Mouse (Mus musculus): ENCODE measurements around the gene Tmem88.
"Not testable (repeated sequence)": the region's sequence is repeated elsewhere in the genome, so short reads cannot be mapped to it uniquely, and the experiment has no call there.

Tmem88 gene

DNA sequence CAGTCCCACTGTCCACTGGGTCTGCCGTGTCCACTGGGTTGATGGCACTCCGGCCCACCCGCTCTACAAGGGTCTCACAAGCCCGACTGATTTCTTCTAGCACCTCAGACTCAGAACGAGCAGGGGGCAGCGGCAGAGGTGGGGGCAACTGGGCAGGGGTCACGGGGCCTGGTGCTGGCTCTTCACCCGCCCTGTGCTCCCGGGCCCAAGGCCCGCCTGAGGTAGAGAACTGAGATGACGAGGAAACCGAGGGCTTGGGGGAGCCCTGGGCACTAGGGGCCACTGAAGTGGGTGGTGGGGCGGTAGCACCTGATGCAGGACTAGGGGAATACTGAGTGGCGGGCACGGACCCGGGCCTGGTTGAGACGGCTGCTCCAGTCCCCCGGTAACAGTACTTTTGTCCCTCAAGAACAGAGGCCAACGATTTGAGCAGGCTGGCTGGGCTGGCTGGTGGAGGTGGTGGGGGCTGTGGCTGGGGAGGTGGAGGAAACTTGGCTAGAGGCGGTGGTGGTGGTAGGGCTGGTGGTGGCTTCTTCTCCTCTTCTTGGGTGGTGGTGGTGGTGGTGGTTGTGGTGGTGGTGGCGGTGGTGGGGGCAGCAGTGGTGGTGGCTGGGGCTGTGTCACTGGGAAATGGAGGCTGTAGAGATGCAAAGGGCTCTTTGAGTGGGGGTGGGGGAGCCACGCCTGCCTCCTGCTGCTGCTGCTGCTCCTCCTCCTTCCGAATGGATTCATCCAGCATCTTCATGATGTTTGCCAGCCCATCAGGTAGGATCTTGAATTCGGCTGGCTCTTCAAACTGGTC, 6.8 kb upstream of the Tmem88 start:
- DNase-seq (ENCODE audit: extremely low read depth, low read depth, low spot score) = no peak

- no peak for DNase-seq (ENCODE audit: extremely low read depth, low read depth, low spot score)
These were observed 5.9 kb upstream of the Tmem88 start for GRCm38 (mm10) chr11:69403691-69404594.

GRCm38 (mm10) chr11:69401987-69402386, 4.0 kb upstream of the Tmem88 start:
- no peak for DNase-seq (ENCODE audit: extremely low read depth, low read depth, low spot score)

DNA sequence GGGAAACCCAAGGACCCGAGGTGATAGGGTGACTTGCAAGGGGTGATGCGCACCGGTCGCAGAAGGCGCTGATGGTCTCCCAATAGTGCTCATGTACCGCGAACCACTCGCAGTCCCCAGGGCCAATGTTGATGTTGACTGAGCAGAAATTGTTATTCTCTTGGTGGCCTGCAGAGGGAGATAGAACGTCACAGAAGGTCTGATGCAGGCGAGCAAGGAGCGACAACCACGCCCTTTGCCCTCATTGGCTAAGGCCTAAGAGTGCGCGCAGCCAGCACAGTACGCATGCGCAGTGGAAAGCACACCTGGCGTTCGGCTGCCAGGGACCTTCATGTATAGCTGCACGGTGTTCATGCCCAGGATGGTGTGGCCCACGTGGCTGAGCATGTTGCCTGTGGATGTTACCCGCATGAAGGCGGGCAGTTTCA, 3.2 kb upstream of the Tmem88 start:
- DNase-seq (ENCODE audit: extremely low read depth, low read depth, low spot score) = no peak

- no peak for DNase-seq (ENCODE audit: extremely low read depth, low read depth, low spot score)
These were observed 2.2 kb upstream of the Tmem88 start for GRCm38 (mm10) chr11:69400083-69400850.

- no peak for DNase-seq (ENCODE audit: extremely low read depth, low read depth, low spot score)
These were observed 1.4 kb upstream of the Tmem88 start for GRCm38 (mm10) chr11:69399201-69400082.

- no peak for DNase-seq (ENCODE audit: extremely low read depth, low read depth, low spot score)
These were observed 609 bp upstream of the Tmem88 start for GRCm38 (mm10) chr11:69398486-69399200.

DNA sequence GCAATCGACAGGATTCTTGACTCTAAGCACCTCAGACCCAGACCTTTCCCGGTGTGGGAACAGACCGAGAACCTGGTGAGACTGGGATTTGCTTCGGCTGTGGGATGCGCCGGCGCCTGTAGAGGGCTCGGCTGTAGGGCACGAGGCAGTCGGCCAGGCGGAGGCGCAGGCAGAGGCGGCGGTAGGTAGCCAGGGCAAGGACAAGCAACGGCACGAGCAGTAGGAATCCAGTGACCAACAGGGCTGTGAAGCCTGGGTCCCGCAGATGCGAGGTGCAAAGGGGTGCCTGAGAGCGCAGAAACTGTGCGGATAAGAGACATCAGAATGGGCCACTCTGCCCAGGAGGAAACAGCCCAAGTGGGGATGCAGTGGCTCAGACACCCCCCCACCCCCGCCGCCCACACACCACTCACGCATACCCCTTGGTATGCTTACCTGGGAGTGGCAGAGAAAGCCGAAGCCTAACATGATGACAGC, 415 bp downstream of the Tmem88 start:
- no peak for DNase-seq (ENCODE audit: extremely low read depth, low read depth, low spot score)

- no peak for DNase-seq (ENCODE audit: extremely low read depth, low read depth, low spot score)
These were observed 1.3 kb downstream of the Tmem88 start for GRCm38 (mm10) chr11:69396772-69397171.

GRCm38 (mm10) chr11:69395634-69396373, 2.2 kb downstream of the Tmem88 start:
- peak; percentile 95 for DNase-seq (ENCODE audit: extremely low read depth, low read depth, low spot score)

DNA sequence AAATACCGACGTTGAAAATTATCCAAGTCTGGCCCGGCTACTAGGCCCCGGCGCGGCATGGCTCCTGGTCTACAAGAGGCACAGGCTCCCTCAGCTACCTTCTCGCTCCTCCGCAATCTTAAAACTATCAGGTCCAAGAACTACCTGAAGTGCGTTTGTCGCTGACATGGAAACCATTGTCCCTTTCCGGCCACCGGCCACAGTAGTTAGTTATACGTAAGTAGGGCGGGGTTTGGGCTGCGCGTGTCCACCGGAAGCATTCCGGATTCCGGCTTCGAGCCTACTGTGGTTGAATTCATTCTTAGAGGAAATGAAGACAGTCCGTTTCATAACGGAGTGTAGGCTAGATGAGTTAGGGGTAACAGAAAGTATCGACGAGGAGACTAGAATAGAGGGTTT, 2.8 kb downstream of the Tmem88 start, which contains the start of the genes Naa38 and Cyb5d1:
TSS of gene Naa38 (plus strand) at position 253 of the 399 bp plus-strand sequence.
TSS of gene Cyb5d1 (minus strand) at position 397 of the 399 bp plus-strand sequence.
- DNase-seq (ENCODE audit: extremely low read depth, low read depth, low spot score) = not testable (repeated sequence)

DNA sequence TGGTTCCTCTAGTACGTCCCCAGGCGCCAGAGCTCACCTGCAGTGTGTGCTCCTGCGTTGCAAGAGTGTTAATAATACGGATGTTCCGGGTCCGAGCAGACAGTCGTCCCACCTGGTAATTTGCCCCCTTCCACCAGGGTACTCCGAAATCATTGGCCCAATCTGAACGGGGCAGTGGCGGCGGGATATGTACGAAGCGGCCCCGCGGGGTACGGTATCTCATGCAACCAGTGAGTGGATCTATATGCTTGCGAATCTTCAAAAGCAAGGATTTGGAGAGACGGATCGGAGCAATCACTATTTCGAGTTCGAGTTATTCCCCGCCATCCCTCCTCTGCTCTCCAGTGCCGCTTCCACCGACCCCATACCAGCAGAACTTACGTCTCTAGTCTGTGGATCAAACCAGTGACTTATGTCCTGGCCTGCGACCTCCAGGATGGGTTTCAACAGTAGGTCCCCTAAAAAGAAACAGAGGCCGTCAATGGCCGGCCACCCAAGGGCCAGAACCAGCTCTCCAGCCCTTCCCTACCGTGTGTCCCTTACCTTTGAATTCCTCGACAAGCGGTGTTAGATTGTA, 3.4 kb downstream of the Tmem88 start:
- DNase-seq (ENCODE audit: extremely low read depth, low read depth, low spot score) = not testable (repeated sequence)

- no peak for DNase-seq (ENCODE audit: extremely low read depth, low read depth, low spot score)
These were observed 7.5 kb downstream of the Tmem88 start for GRCm38 (mm10) chr11:69390400-69391034.

GRCm38 (mm10) chr11:69389531-69390399, 8.3 kb downstream of the Tmem88 start:
- DNase-seq (ENCODE audit: extremely low read depth, low read depth, low spot score) = no peak

- DNase-seq (ENCODE audit: extremely low read depth, low read depth, low spot score) = no peak
These were observed 9.4 kb downstream of the Tmem88 start for GRCm38 (mm10) chr11:69388680-69389079.

- no peak for DNase-seq (ENCODE audit: extremely low read depth, low read depth, low spot score)
These were observed 11.3 kb downstream of the Tmem88 start for GRCm38 (mm10) chr11:69386758-69387157.

DNA sequence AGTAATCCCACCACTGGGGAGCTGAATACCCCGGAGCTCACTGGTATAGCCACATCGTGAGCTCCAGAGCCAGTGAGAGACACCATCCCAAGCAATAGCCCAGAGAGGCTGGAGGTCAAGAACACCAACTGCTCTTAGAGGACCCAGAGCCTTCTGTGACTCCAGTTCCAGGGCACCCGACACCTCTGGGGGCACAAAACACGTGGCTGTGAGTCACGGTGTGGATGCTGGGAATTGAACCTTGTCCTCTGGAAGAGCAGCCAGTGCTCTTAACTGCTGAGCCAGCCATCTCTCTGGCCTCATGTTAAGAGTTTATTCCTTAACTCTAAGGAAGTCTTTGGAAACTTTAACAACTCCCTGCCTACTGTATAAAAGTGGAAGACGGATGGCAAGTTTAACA, 13.1 kb downstream of the Tmem88 start:
- no peak for DNase-seq (ENCODE audit: extremely low read depth, low read depth, low spot score)
